Mouse (Mus musculus): Measurements from ENCODE around the gene Rfx7.

DNA sequence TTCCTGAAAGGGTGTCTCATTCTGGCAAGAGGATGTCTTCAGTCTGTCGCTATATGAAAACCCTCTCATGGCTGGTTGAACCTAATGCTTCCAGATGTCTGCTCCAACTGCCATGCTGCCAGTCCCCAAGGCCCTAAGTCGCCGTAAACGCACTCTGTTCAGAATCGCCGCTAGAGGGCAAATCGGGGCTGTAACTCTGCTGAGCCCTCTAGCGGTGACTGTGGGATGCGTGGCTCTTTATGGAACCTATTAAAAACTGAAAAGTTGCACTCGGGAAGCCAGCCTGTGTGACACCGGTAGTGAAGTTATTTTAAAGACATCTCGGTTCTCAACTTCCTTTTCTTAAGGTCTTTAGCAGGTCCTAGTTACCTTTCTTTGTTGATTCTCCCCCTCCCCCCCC is 1.8 kb upstream of the Rfx7 start:
- TF ChIP-seq POLR2A (IDR thresholded peaks at IDR 0.05; ENCODE audit: control insufficient read depth, extremely low read depth, insufficient read depth, low read length, poor library complexity): no peak
- TF ChIP-seq CTCF (IDR thresholded peaks at IDR 0.05; ENCODE audit: borderline replicate concordance, control insufficient read depth, extremely low read depth, insufficient read depth, low read length, poor library complexity): peak; percentile 100

Data from thymus, adult 2 months (tissue).